Mouse (Mus musculus) limb, embryonic 11.5 days (tissue): ENCODE data around the gene Ptprn2. TPM values are rescaled to one million over a fixed set of nuclear protein-coding genes. Genes with fewer than 3 reads are reported as not detected.

Experiments
- ATAC-seq: fragments of 200-750 bp; cut with Nextera tagmentation; 2 replicates; pipeline ENCODE4 v1.8.0; 2017; ENCODE audit warnings: low read depth; ENCODE audit not compliant: insufficient number of reproducible peaks, low FRiP score, low TSS enrichment
- DNase-seq: peaks from one replicate; pipeline ENCODE4 v3.0.0-alpha.2; 2015; ENCODE audit warnings: low spot score
- H3K27ac ChIP-seq: fragments of 300-500 bp; sonication (generic); replicated peaks from 2 replicates; pipeline ENCODE4 v1.5.1; 2014; ENCODE audit warnings: low read depth, mild to moderate bottlenecking, low read length
- H3K27me3 ChIP-seq: fragments of 300-500 bp; sonication (generic); 2 replicates; pipeline ENCODE4 v1.6.1; 2014; ENCODE audit warnings: mild to moderate bottlenecking, low read length, mixed read lengths; ENCODE audit not compliant: control insufficient read depth, insufficient read depth
- H3K36me3 ChIP-seq: fragments of 300-500 bp; sonication (generic); 2 replicates; pipeline ENCODE4 v1.6.1; 2014; ENCODE audit warnings: mild to moderate bottlenecking, low read length, moderate library complexity, mixed read lengths; ENCODE audit not compliant: control insufficient read depth, insufficient read depth
- H3K4me1 ChIP-seq: fragments of 300-500 bp; sonication (generic); 2 replicates; pipeline ENCODE4 v1.6.1; 2014; ENCODE audit warnings: low read length, mixed read lengths; ENCODE audit not compliant: control insufficient read depth, insufficient read depth
- H3K4me2 ChIP-seq: fragments of 300-500 bp; sonication (generic); 2 replicates; pipeline ENCODE4 v1.6.1; 2014; ENCODE audit warnings: low read depth, mild to moderate bottlenecking, moderate library complexity; ENCODE audit not compliant: severe bottlenecking
- H3K4me3 ChIP-seq: fragments of 300-500 bp; sonication (generic); 2 replicates; pipeline ENCODE4 v1.5.1; 2014; ENCODE audit warnings: low read depth, low read length
- H3K9ac ChIP-seq: fragments of 300-500 bp; sonication (generic); 2 replicates; pipeline ENCODE4 v1.6.1; 2014; ENCODE audit warnings: mild to moderate bottlenecking, low read length
- H3K9me3 ChIP-seq: fragments of 300-500 bp; sonication (generic); 2 replicates; pipeline ENCODE4 v1.6.1; 2016; ENCODE audit warnings: low read length; ENCODE audit not compliant: control insufficient read depth
- WGBS: fragments of 180-500 bp; shearing (Covaris S2); extraction: QIAGEN DNeasy Blood & Tissue Kit; methylation state at CpG from one replicate; pipeline ENCODE4 v1.1.7; 2014; 5-methylcytosine and 5-hydroxymethylcytosine counted together
- polyA plus RNA-seq: library from polyadenylated mRNA; unstranded; fragments of >200 nt; fragmentation: Nextera tagmentation; extraction: Ambion mirVana; gene quantifications from 2 replicates; pipeline ENCODE4 v1.2.1, GENCODE M21; 2014

The Ptprn2 gene
- polyA plus RNA-seq, 1 experiment from 2014 or later, result not detected

DNA sequence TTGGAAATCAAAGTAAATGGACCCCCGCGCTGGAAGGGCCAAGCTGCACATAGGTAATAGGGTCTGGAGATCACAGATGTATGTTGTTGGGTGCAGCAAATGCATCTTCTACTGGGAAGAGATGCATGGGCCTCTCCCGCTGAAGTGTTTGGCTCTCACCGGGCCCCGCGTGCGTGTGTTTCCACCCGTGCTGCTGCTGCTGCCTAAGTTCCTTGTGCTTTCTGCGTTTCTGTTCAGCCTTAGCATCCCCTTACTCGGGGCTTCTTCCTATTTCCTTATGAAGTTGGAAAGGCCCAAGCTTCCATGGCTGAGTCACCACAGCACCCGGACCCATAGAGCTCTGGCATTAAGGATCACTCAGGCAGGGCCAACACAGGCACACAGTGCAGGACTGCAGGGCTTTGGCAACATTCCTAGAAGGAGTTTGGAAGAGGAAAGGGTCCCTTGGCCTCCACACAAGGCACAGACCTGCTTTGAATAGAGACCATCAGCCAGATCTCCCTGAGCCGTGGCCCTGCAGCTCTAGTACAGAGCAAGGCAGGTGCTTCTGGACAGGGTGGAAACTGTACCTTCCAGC lies 772.5 kb downstream of the Ptprn2 start:
- H3K9ac ChIP-seq, result no peak overlapping the region
- no peak overlapping the region for H3K27ac ChIP-seq
- no peak overlapping the region for H3K4me3 ChIP-seq
- H3K4me2 ChIP-seq, result no peak overlapping the region
- no peak for DNase-seq
- 67% methylated on average over 12 of the region's 12 CpGs for WGBS
- no peaks in the 10 kb centered on the region for H3K27me3 ChIP-seq
- peaks cover 8% of the 10 kb centered on the region; the same call in 1 of the 2 replicates for H3K4me1 ChIP-seq
- H3K9me3 ChIP-seq, result no peaks in the 10 kb centered on the region
- no peaks in the 10 kb centered on the region for H3K36me3 ChIP-seq
- no peak; the same call in 1 of the 2 replicates for ATAC-seq

DNA sequence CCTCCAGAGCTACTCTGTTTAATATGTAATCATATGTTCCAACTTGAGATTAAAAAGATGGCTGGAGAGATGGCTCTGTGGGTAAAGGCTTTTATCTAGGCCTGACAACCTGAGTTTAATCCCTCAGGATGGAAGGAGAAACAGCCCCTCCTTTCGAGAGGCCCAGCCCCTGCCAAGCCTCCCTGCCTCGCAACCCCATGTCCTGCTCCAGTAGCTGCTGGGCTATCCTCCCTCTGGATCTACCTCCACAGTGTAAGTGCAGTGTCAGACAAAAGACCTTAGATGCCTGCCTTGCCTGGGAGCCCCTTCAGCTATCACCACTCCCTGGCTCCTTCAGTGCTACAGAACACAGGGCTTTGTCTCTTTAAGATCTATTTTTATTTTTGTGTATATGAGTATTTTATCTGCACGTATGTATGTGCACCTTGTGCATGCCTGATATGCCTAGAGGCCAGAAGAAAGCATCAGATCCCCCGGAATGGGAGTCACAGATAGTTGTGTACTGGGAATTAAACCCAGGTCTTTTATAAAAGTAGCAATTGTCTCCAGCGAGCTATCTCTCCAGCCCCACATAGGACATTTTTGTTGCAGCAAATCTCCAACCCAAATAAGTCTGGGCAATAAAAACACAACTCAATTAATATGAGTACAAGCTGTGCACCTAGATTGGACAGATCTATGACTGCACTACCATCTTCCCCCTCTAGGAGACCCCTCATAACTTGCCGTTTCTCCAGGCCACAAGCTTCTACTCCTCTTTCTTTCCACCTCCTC lies 775.1 kb downstream of the Ptprn2 start:
- Histone ChIP-seq H3K4me1 (peaks cover 8% of the 10 kb centered on the region; the same call in 1 of the 2 replicates), H3K9me3 (no peaks in the 10 kb centered on the region), H3K4me3 (no peak overlapping the region), H3K4me2 (no peak overlapping the region), H3K27ac (no peak overlapping the region), H3K36me3 (no peaks in the 10 kb centered on the region), H3K27me3 (no peaks in the 10 kb centered on the region), H3K9ac (no peak overlapping the region)
- ATAC-seq (no peak), DNase-seq (no peak)
- WGBS, result 64% methylated on average over 6 of the region's 6 CpGs

DNA sequence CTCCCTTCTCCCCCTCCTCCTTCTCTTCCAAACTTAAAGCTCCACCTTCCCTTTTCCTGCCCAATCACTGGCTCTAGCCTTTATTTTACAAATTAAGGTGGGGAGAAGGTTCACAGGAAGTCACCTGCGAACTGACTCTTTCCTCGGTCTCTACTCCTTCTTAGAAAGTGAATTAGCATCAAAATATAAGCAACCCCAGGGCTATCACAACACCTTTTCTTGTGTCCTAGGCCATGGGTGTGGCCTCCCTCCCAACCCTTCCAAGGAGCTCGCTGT lies 775.6 kb downstream of the Ptprn2 start:
- Histone ChIP-seq H3K4me2 (no peak overlapping the region), H3K4me1 (peaks cover 8% of the 10 kb centered on the region; the same call in 1 of the 2 replicates), H3K9ac (no peak overlapping the region), H3K9me3 (no peaks in the 10 kb centered on the region), H3K27ac (no peak overlapping the region), H3K36me3 (no peaks in the 10 kb centered on the region), H3K27me3 (no peaks in the 10 kb centered on the region), H3K4me3 (no peak overlapping the region)
- ATAC-seq (no peak), DNase-seq (no peak)
- WGBS, result 40% methylated on average over 3 of the region's 3 CpGs

GRCm38 (mm10) chr12:117262003-117262402 lies 776.5 kb downstream of the Ptprn2 start:
- Histone ChIP-seq H3K27ac (no peak overlapping the region), H3K9ac (no peak overlapping the region), H3K4me2 (no peak overlapping the region), H3K4me3 (no peak overlapping the region), H3K9me3 (no peaks in the 10 kb centered on the region), H3K36me3 (no peaks in the 10 kb centered on the region), H3K27me3 (no peaks in the 10 kb centered on the region), H3K4me1 (peaks cover 7% of the 10 kb centered on the region; the same call in 1 of the 2 replicates)
- DNase-seq (no peak), ATAC-seq (no peak)
- WGBS, result 82% methylated on average over 2 of the region's 2 CpGs

- ATAC-seq (no peak), DNase-seq (no peak)
- no peaks in the 10 kb centered on the region for H3K9me3 ChIP-seq
- H3K4me2 ChIP-seq, result no peak overlapping the region
- no peaks in the 10 kb centered on the region for H3K27me3 ChIP-seq
- WGBS, result 74% methylated on average over 2 of the region's 2 CpGs
- H3K9ac ChIP-seq, result no peak overlapping the region
- no peaks in the 10 kb centered on the region for H3K4me1 ChIP-seq
- no peak overlapping the region for H3K27ac ChIP-seq
- no peaks in the 10 kb centered on the region for H3K36me3 ChIP-seq
- H3K4me3 ChIP-seq, result no peak overlapping the region
These were observed 777.6 kb downstream of the Ptprn2 start for GRCm38 (mm10) chr12:117263081-117263480.

- no peak overlapping the region for H3K4me3 ChIP-seq
- ATAC-seq (no peak), DNase-seq (no peak)
- H3K27ac ChIP-seq, result no peak overlapping the region
- no peaks in the 10 kb centered on the region for H3K27me3 ChIP-seq
- no peaks in the 10 kb centered on the region for H3K36me3 ChIP-seq
- no peak overlapping the region for H3K9ac ChIP-seq
- no peaks in the 10 kb centered on the region for H3K4me1 ChIP-seq
- H3K9me3 ChIP-seq, result no peaks in the 10 kb centered on the region
- WGBS, result 58% methylated on average over 1 of the region's 1 CpGs
- no peak overlapping the region for H3K4me2 ChIP-seq
These were observed 779.7 kb downstream of the Ptprn2 start for GRCm38 (mm10) chr12:117265211-117265610.

DNA sequence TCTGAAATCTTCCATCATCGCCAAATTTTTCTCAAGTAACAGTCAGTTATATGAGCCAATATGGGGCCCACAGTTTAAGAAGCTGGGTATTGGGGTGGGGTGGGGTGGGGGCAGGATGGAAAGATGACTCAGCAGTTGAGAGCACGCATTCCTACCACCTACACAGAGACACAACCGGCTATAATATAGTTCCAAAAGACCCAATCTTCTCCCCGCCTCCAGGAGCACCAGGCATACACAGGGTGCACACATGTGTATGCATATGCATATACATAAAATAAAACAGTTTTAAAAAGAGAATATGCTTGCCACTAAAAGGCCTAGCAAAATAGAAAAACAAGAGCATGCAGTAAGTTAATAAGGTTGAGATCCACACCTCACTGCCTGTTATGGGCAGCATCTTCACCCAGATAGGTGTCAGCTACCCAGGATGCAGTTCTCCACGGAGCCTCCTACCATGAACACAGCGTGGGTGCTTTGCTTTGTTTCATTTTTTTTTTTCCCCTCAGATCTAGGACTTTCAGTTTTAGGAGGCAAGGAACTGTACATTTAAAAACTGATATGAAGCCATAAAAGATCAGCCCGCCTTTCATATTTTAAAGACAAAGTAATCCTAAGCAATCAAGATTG lies 783.1 kb downstream of the Ptprn2 start:
- Histone ChIP-seq H3K9ac (no peak overlapping the region), H3K27ac (no peak overlapping the region), H3K27me3 (no peaks in the 10 kb centered on the region), H3K4me3 (no peak overlapping the region), H3K36me3 (no peaks in the 10 kb centered on the region), H3K4me1 (peaks cover 3% of the 10 kb centered on the region; the same call in 1 of the 2 replicates), H3K9me3 (no peaks in the 10 kb centered on the region), H3K4me2 (no peak overlapping the region)
- WGBS, result 83% methylated on average over 7 of the region's 7 CpGs
- no peak for DNase-seq
- no peak for ATAC-seq

GRCm38 (mm10) chr12:117269310-117269709 lies 783.8 kb downstream of the Ptprn2 start:
- Histone ChIP-seq H3K27me3 (no peaks in the 10 kb centered on the region), H3K9me3 (no peaks in the 10 kb centered on the region), H3K4me2 (no peak overlapping the region), H3K4me1 (peaks cover 3% of the 10 kb centered on the region; the same call in 1 of the 2 replicates), H3K36me3 (no peaks in the 10 kb centered on the region), H3K4me3 (no peak overlapping the region), H3K9ac (no peak overlapping the region), H3K27ac (no peak overlapping the region)
- 87% methylated on average over 4 of the region's 4 CpGs for WGBS
- DNase-seq (no peak), ATAC-seq (no peak)
